Mouse (Mus musculus) midbrain, embryonic 13.5 days (tissue): ENCODE results near the gene Ssbp2. TPM values are rescaled to one million over a fixed set of nuclear protein-coding genes. Genes with fewer than 3 reads are reported as not detected.
A peak's percentile ranks its signal among the peaks of the same experiment; 100 is the strongest.

Source experiments
- ATAC-seq: fragments of 200-750 bp; cut with Nextera tagmentation; 2 replicates; pipeline ENCODE4 v1.8.0; 2017; ENCODE audit warnings: mild to moderate bottlenecking, moderate TSS enrichment, moderate library complexity
- H3K27ac ChIP-seq: fragments of 300-500 bp; sonication (generic); 2 replicates; pipeline ENCODE4 v1.5.1; 2015; ENCODE audit warnings: inconsistent platforms, mild to moderate bottlenecking, moderate library complexity
- H3K27me3 ChIP-seq: fragments of 300-500 bp; sonication (generic); 2 replicates; pipeline ENCODE4 v1.6.1; 2015; ENCODE audit warnings: mild to moderate bottlenecking, inconsistent platforms
- H3K36me3 ChIP-seq: fragments of 300-500 bp; sonication (generic); 2 replicates; pipeline ENCODE4 v1.6.1; 2015; ENCODE audit warnings: mild to moderate bottlenecking, inconsistent platforms
- H3K4me1 ChIP-seq: fragments of 300-500 bp; sonication (generic); replicated peaks from 2 replicates; pipeline ENCODE4 v1.6.1; 2015; ENCODE audit warnings: inconsistent platforms
- H3K4me2 ChIP-seq: fragments of 300-500 bp; sonication (generic); replicated peaks from 2 replicates; pipeline ENCODE4 v1.6.1; 2015; ENCODE audit warnings: moderate library complexity, mild to moderate bottlenecking, inconsistent platforms
- H3K4me3 ChIP-seq: fragments of 300-500 bp; sonication (generic); replicated peaks from 2 replicates; pipeline ENCODE4 v1.5.1; 2015; ENCODE audit warnings: mild to moderate bottlenecking, inconsistent platforms
- H3K9ac ChIP-seq: fragments of 300-500 bp; sonication (generic); replicated peaks from 2 replicates; pipeline ENCODE4 v1.6.1; 2015; ENCODE audit warnings: mild to moderate bottlenecking, inconsistent platforms
- H3K9me3 ChIP-seq: fragments of 300-500 bp; sonication (generic); 2 replicates; pipeline ENCODE4 v1.6.1; 2016; ENCODE audit warnings: mild to moderate bottlenecking, inconsistent platforms
- WGBS: fragments of 180-500 bp; shearing (Covaris S2); methylation state at CpG from one replicate; pipeline ENCODE4 v1.1.7; 2015; 5-methylcytosine and 5-hydroxymethylcytosine counted together
- polyA plus RNA-seq: library from polyadenylated mRNA; unstranded; fragments of >200 nt; fragmentation: Nextera tagmentation; extraction: Ambion mirVana; gene quantifications from 2 replicates; pipeline ENCODE4 v1.2.1, GENCODE M21; 2015

Ssbp2 gene
- polyA plus RNA-seq, 1 experiment from 2014 or later = 231 TPM

- Histone ChIP-seq H3K4me3 (no peak overlapping the region), H3K4me1 (no peaks in the 10 kb centered on the region), H3K36me3 (no peaks in the 10 kb centered on the region), H3K9me3 (no peaks in the 10 kb centered on the region), H3K27ac (no peak overlapping the region), H3K27me3 (no peaks in the 10 kb centered on the region), H3K9ac (no peak overlapping the region), H3K4me2 (no peak overlapping the region)
- no peak for ATAC-seq
- 94% methylated on average over 6 of the region's 6 CpGs for WGBS
These were observed 259.4 kb downstream of the Ssbp2 start for GRCm38 (mm10) chr13:91719487-91719886.

GRCm38 (mm10) chr13:91723108-91723735, 263.1 kb downstream of the Ssbp2 start:
- no peaks in the 10 kb centered on the region for H3K4me1 ChIP-seq
- H3K4me3 ChIP-seq = no peak overlapping the region
- H3K27ac ChIP-seq = no peak overlapping the region
- no peak overlapping the region for H3K4me2 ChIP-seq
- peak; percentile 82 for ATAC-seq
- H3K27me3 ChIP-seq = no peaks in the 10 kb centered on the region
- 63% methylated on average over 8 of the region's 8 CpGs for WGBS
- no peaks in the 10 kb centered on the region for H3K9me3 ChIP-seq
- no peak overlapping the region for H3K9ac ChIP-seq
- no peaks in the 10 kb centered on the region for H3K36me3 ChIP-seq

- peak; percentile 51; the same call in 1 of the 2 replicates for ATAC-seq
- H3K27ac ChIP-seq = no peak overlapping the region
These were observed 263.6 kb downstream of the Ssbp2 start for GRCm38 (mm10) chr13:91723736-91724119.

GRCm38 (mm10) chr13:91724211-91724610, 264.1 kb downstream of the Ssbp2 start:
- ATAC-seq = no peak
- no peaks in the 10 kb centered on the region for H3K36me3 ChIP-seq

More at GRCm38 (mm10) chr13:91723736-91724119, 263.6 kb downstream of the Ssbp2 start:
- Histone ChIP-seq H3K36me3 (no peaks in the 10 kb centered on the region), H3K27me3 (no peaks in the 10 kb centered on the region), H3K4me3 (no peak overlapping the region), H3K4me1 (no peaks in the 10 kb centered on the region), H3K9ac (no peak overlapping the region), H3K4me2 (no peak overlapping the region), H3K9me3 (no peaks in the 10 kb centered on the region)
- WGBS = 83% methylated on average over 7 of the region's 7 CpGs

DNA sequence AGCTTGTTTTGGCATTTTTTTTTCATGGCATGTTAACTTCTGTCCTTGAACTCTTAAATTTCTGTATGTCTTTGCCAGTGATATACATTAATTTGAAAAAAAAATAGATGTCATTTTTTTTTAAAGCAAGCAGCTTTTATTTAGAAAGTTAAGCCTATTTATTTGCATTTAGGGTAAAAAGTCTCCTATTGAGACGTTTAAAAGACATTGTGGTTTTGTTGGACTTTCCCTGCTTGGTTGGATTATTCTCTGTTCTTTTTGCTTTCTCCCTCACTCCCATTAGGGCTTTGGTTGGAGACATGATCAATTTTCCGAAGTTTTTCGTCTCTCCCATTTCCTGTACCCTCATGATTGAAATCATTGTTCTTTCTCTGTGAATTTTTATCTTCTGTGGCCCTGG, 265.0 kb downstream of the Ssbp2 start:
- H3K4me2 ChIP-seq = no peak overlapping the region
- H3K4me3 ChIP-seq = no peak overlapping the region
- WGBS = 77% methylated on average over 3 of the region's 3 CpGs
- ATAC-seq = no peak
- H3K4me1 ChIP-seq = no peaks in the 10 kb centered on the region
- H3K9ac ChIP-seq = no peak overlapping the region
- H3K36me3 ChIP-seq = no peaks in the 10 kb centered on the region
- no peaks in the 10 kb centered on the region for H3K9me3 ChIP-seq
- H3K27me3 ChIP-seq = no peaks in the 10 kb centered on the region
- no peak overlapping the region for H3K27ac ChIP-seq

More at GRCm38 (mm10) chr13:91724211-91724610, 264.1 kb downstream of the Ssbp2 start:
- no peaks in the 10 kb centered on the region for H3K4me1 ChIP-seq
- no peaks in the 10 kb centered on the region for H3K27me3 ChIP-seq
- WGBS = 95% methylated on average over 3 of the region's 3 CpGs
- H3K9me3 ChIP-seq = no peaks in the 10 kb centered on the region
- H3K27ac ChIP-seq = no peak overlapping the region
- H3K9ac ChIP-seq = no peak overlapping the region
- H3K4me2 ChIP-seq = no peak overlapping the region
- no peak overlapping the region for H3K4me3 ChIP-seq

GRCm38 (mm10) chr13:91727899-91728298, 267.8 kb downstream of the Ssbp2 start:
- no peak overlapping the region for H3K4me3 ChIP-seq
- H3K4me1 ChIP-seq = no peaks in the 10 kb centered on the region
- ATAC-seq = no peak
- H3K4me2 ChIP-seq = no peak overlapping the region
- no peak overlapping the region for H3K9ac ChIP-seq
- H3K9me3 ChIP-seq = no peaks in the 10 kb centered on the region
- no peaks in the 10 kb centered on the region for H3K27me3 ChIP-seq
- no peaks in the 10 kb centered on the region for H3K36me3 ChIP-seq
- H3K27ac ChIP-seq = no peak overlapping the region

GRCm38 (mm10) chr13:91737191-91737590, 277.1 kb downstream of the Ssbp2 start:
- Histone ChIP-seq H3K4me2 (no peak overlapping the region), H3K27me3 (peaks cover 9% of the 10 kb centered on the region; the same call in 1 of the 2 replicates), H3K36me3 (no peaks in the 10 kb centered on the region), H3K4me1 (peaks cover 11% of the 10 kb centered on the region), H3K4me3 (no peak overlapping the region), H3K9ac (no peak overlapping the region), H3K9me3 (no peaks in the 10 kb centered on the region), H3K27ac (no peak overlapping the region)
- 95% methylated on average over 1 of the region's 1 CpGs for WGBS
- ATAC-seq = no peak

GRCm38 (mm10) chr13:91740851-91741250, 280.8 kb downstream of the Ssbp2 start:
- H3K4me2 ChIP-seq = peak overlapping the region; percentile 86
- peak overlapping the region; percentile 47 for H3K4me3 ChIP-seq
- no peaks in the 10 kb centered on the region for H3K36me3 ChIP-seq
- peak overlapping the region; percentile 65; the same call in 1 of the 2 replicates for H3K9ac ChIP-seq
- 70% methylated on average over 6 of the region's 6 CpGs for WGBS
- no peak for ATAC-seq
- no peaks in the 10 kb centered on the region for H3K9me3 ChIP-seq
- peaks cover 12% of the 10 kb centered on the region for H3K4me1 ChIP-seq
- no peak overlapping the region for H3K27ac ChIP-seq
- H3K27me3 ChIP-seq = peaks cover 14% of the 10 kb centered on the region; the same call in 1 of the 2 replicates

DNA sequence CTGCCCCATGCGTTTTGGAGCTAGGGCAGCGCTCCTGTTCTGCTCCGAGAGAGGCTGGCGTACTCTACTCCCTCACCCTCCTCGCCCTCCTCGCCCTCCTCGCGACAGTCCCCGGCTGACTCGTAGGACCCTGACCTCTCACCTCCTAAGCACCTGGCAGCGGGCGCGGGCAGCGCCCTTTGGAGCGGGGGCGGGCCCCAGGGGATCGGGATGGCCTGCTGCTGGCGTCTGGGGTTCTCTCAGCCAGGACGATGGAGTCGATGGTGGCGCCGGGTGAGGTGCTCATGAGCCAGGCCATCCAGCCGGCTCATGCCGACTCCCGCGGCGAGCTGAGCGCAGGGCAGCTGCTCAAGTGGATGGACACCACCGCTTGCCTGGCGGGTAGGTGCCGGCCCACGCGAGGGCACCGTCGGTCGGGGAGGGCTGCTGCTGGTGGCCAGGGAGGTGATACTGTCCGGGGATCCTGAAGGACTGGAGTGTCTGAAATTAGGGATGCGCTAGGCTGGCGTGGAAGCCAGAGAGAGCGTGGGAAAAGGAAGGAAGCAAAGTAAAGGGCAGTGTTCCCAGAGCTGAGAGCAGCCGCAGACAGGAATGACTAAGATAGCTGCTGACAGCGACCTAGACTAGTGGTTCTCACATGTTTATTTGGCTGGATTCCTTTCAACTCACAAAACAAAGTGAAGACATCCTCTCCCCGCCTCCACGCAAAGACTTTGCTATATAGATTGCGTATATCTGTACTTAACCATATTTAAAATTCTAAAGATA, 281.4 kb downstream of the Ssbp2 start, which contains the start of gene Acot12:
Gene Acot12 (plus strand): TSS at position 233 of the 768 bp plus-strand sequence.
- Histone ChIP-seq H3K9me3 (no peaks in the 10 kb centered on the region), H3K9ac (peak within 1 kb of the TSS; percentile 65), H3K27me3 (peaks cover 14% of the 10 kb centered on the region; the same call in 1 of the 2 replicates), H3K27ac (no peak within 1 kb of the TSS), H3K4me1 (peaks cover 12% of the 10 kb centered on the region), H3K4me2 (peak within 1 kb of the TSS; percentile 86), H3K4me3 (peak within 1 kb of the TSS; percentile 47), H3K36me3 (no peaks in the 10 kb centered on the region)
- 9% methylated on average over 45 of the region's 45 CpGs for WGBS
- ATAC-seq = peak; percentile 86

DNA sequence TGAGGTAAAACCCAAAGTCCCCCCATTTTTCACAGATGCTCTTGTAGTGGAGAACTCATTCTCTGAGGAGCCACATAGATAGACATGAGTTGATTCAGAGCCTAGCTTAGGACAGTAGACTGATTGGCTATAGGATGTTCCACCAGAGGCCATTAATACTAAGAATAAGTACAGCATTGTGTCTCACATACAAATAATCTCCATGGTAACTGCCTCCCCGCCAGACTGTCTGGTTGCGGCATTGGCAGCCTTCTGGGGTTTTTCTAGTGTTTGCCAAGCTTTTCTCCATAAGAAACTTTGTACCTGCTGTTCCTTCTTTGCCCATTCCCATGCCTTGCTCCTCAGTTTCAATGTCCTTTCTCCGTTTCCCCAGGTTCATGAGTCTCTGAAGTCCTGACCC, 283.1 kb downstream of the Ssbp2 start:
- Histone ChIP-seq H3K36me3 (no peaks in the 10 kb centered on the region), H3K9ac (no peak overlapping the region), H3K27me3 (peaks cover 14% of the 10 kb centered on the region; the same call in 1 of the 2 replicates), H3K4me1 (peaks cover 12% of the 10 kb centered on the region), H3K4me2 (no peak overlapping the region), H3K27ac (no peak overlapping the region), H3K9me3 (no peaks in the 10 kb centered on the region), H3K4me3 (no peak overlapping the region)
- 79% methylated on average over 3 of the region's 3 CpGs for WGBS
- ATAC-seq = no peak

DNA sequence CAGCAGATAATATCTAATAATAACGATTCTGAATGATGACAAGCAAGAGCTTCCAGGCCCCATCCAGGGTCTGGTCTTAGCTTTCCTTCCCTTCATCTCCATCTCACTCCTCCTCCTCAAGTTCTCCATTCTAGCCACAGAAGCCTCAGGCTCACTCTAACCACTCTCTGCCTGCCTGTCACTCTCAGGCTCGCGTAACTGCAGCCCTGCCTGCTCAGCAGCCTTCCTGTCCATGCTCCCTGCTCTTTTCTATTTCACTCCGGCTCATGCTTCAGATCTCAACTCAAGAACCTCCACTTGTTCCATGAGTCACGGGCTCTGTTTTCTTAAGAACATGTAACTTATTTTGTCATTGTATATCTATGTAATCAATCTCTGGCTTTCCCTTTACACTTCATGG, 286.4 kb downstream of the Ssbp2 start:
- H3K9me3 ChIP-seq = no peaks in the 10 kb centered on the region
- no peaks in the 10 kb centered on the region for H3K36me3 ChIP-seq
- H3K27me3 ChIP-seq = peaks cover 6% of the 10 kb centered on the region; the same call in 1 of the 2 replicates
- WGBS = 85% methylated on average over 5 of the region's 5 CpGs
- peaks cover 8% of the 10 kb centered on the region for H3K4me1 ChIP-seq
- H3K9ac ChIP-seq = no peak overlapping the region
- no peak for ATAC-seq
- H3K27ac ChIP-seq = no peak overlapping the region
- H3K4me3 ChIP-seq = no peak overlapping the region
- no peak overlapping the region for H3K4me2 ChIP-seq

DNA sequence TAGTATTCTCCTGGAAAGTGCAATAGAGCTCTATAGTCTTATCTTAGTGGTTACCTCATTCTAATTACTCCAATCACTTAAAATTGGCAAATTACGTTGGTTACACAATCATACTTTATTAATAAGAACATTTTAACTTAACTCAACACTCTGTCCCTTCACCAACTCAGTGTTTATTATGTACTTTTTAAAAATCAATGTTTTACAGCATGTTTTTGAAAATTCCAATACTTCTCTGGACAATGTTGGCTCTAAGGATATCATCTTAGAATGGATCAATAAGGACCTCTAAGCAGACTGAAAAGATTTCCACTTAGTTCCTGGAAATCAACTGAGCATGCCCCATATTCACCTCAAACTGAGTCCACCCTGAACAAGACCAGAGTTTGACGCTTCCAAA, 288.3 kb downstream of the Ssbp2 start:
- Histone ChIP-seq H3K4me2 (no peak overlapping the region), H3K36me3 (no peaks in the 10 kb centered on the region), H3K9me3 (no peaks in the 10 kb centered on the region), H3K27ac (no peak overlapping the region), H3K4me3 (no peak overlapping the region), H3K9ac (no peak overlapping the region), H3K4me1 (no peaks in the 10 kb centered on the region), H3K27me3 (no peaks in the 10 kb centered on the region)
- WGBS = 88% methylated on average over 2 of the region's 2 CpGs
- no peak for ATAC-seq
